In the genomic region with DNA sequence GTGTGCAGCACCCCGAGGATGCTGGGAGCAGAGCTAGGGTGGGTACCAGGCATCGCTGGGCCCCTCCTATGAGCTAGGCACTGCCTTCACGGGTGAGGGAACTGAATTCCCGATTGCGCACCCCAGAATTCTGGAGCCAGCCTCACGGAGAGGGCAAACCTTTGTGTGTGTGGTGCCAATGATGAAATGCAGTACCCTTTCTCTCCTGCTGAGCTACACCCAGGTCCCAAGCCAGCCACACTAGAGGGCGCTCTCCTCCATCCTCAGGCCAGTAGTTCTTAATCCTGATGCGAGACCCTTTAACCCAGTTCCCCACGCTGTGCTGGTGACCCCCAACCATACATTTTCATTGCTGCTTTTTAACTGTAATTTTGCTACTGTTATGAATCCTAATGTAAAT, we compare ENCODE assay signal across 8 mouse cellular contexts.
DNase-seq lines count a peak whose midpoint lies in the region; ATAC-seq lines count a peak whose summit lies in the region.

No protein-coding gene starts in this region.

- no peaks in the 10 kb centered on the region for H3K27me3 ChIP-seq in intestine, embryonic 14.5 days (replicated peaks; ENCODE audit: control insufficient read depth, insufficient read depth, low read length)
- no peaks in the 10 kb centered on the region for H3K27me3 ChIP-seq in intestine, embryonic 15.5 days (replicated peaks)
- H3K27me3 ChIP-seq in forebrain, embryonic 14.5 days (replicated peaks; ENCODE audit: control insufficient read depth, insufficient read depth, low read length) = no peaks in the 10 kb centered on the region

- peaks cover 38% of the 10 kb centered on the region for H3K4me1 ChIP-seq in intestine, embryonic 14.5 days (replicated peaks; ENCODE audit: control insufficient read depth, insufficient read depth, low read length)
- peaks cover 41% of the 10 kb centered on the region for H3K4me1 ChIP-seq in intestine, embryonic 15.5 days (replicated peaks)
- H3K4me1 ChIP-seq in forebrain, embryonic 14.5 days (ENCODE audit: control insufficient read depth, insufficient read depth, low read length) = peaks cover 28% of the 10 kb centered on the region

- H3K36me3 ChIP-seq in intestine, embryonic 14.5 days (ENCODE audit: control insufficient read depth, insufficient read depth, low read length) = peaks cover 24% of the 10 kb centered on the region
- peaks cover 16% of the 10 kb centered on the region for H3K36me3 ChIP-seq in intestine, embryonic 15.5 days
- H3K36me3 ChIP-seq in forebrain, embryonic 14.5 days (ENCODE audit: control insufficient read depth, insufficient read depth, low read length) = no peaks in the 10 kb centered on the region; the same call in 1 of the 2 replicates

- H3K4me2 ChIP-seq in intestine, embryonic 14.5 days (ENCODE audit: low read length) = no peak overlapping the region
- no peak overlapping the region for H3K4me2 ChIP-seq in intestine, embryonic 15.5 days (replicated peaks)
- H3K4me2 ChIP-seq in forebrain, embryonic 14.5 days (ENCODE audit: low read length) = no peak overlapping the region

- DNase-seq in intestine, embryonic 14.5 days (ENCODE audit: low spot score) = peak; percentile 88
- DNase-seq in adrenal gland, postnatal 36 days = peak; percentile 83 to 87
- DNase-seq in forebrain, embryonic 14.5 days (ENCODE audit: low spot score) = peak; percentile 84
- DNase-seq in left cerebral cortex, postnatal 36 days (ENCODE audit: low spot score in 2 of 2) = peak; percentile 41 to 53
- DNase-seq in ovary, postnatal 36 days (ENCODE audit: low spot score) = peak; percentile 77
- peak; percentile 71 for DNase-seq in thymus, postnatal 25 days

- no peak overlapping the region for H3K9ac ChIP-seq in intestine, embryonic 14.5 days (ENCODE audit: low read length)
- H3K9ac ChIP-seq in intestine, embryonic 15.5 days = no peak overlapping the region
- no peak overlapping the region for H3K9ac ChIP-seq in forebrain, embryonic 14.5 days (ENCODE audit: low read length)

- no peak for ATAC-seq in intestine, embryonic 14.5 days (replicated peaks; ENCODE audit: low FRiP score, low TSS enrichment, low read depth)
- ATAC-seq in intestine, embryonic 15.5 days = no peak
- 0 out of 2 replicates have a peak, but pooled peaks have one; percentile 33 for ATAC-seq in forebrain, embryonic 14.5 days
- ATAC-seq in hematopoietic stem cell, adult 5-6 weeks (replicated peaks in 1 of 2; ENCODE audit: insufficient read depth in 1 of 2, low FRiP score in 2 of 2, low TSS enrichment in 1 of 2, low read depth in 1 of 2, poor library complexity in 2 of 2, severe bottlenecking in 2 of 2) = peak; percentile 75

- intact Hi-C loops in left cerebral cortex, postnatal 36 days (cut with DNase I) = loop anchor here (1.0 to 5.0 kb wide), 2 partner anchors 66 to 131 kb away; a partner anchor contains a TSS

- H3K27ac ChIP-seq in intestine, embryonic 14.5 days (ENCODE audit: low read depth) = no peak overlapping the region
- no peak overlapping the region for H3K27ac ChIP-seq in intestine, embryonic 15.5 days
- no peak overlapping the region for H3K27ac ChIP-seq in forebrain, embryonic 14.5 days (ENCODE audit: low read depth, low read length)

- 40% methylated on average over 9 of the region's 9 CpGs for WGBS in intestine, embryonic 14.5 days
- 36% methylated on average over 9 of the region's 9 CpGs for WGBS in intestine, embryonic 15.5 days
- WGBS in forebrain, embryonic 14.5 days = 18% methylated on average over 9 of the region's 9 CpGs

- H3K9me3 ChIP-seq in intestine, embryonic 14.5 days (ENCODE audit: control insufficient read depth, low read length) = no peaks in the 10 kb centered on the region
- H3K9me3 ChIP-seq in intestine, embryonic 15.5 days = no peaks in the 10 kb centered on the region
- H3K9me3 ChIP-seq in forebrain, embryonic 14.5 days (replicated peaks; ENCODE audit: control insufficient read depth, low read length) = no peaks in the 10 kb centered on the region

- no peak overlapping the region for H3K4me3 ChIP-seq in intestine, embryonic 14.5 days (ENCODE audit: low read depth, low read length)
- no peak overlapping the region for H3K4me3 ChIP-seq in intestine, embryonic 15.5 days (replicated peaks)
- H3K4me3 ChIP-seq in forebrain, embryonic 14.5 days (ENCODE audit: low read depth, low read length) = no peak overlapping the region

Comparison
In these comparisons a context has a peak if more than half of its experiments do, and no peak if none do; other contexts are left out.
1. ATAC-seq: peak in forebrain, embryonic 14.5 days (single experiment) and hematopoietic stem cell, adult 5-6 weeks (2 of 2); none in intestine, embryonic 14.5 days (single experiment) and intestine, embryonic 15.5 days (single experiment).
2. Peak in every context shown above with its lines, with median percentiles within 50 percentile points of each other: DNase-seq.